Mouse (Mus musculus) monocyte, adult 5-6 weeks (primary cell): ENCODE measurements around the gene Hoxa10. TPM values are rescaled to one million over a fixed set of nuclear protein-coding genes. Genes with fewer than 3 reads are reported as not detected.

Source experiments
- ATAC-seq: fragments of 153-309, 156-312 bp; replicated peaks from 2 replicates; pipeline ENCODE4 v1.8.0; 2017; ENCODE audit warnings: mild to moderate bottlenecking; ENCODE audit not compliant: low TSS enrichment, insufficient number of reproducible peaks, severe bottlenecking, poor library complexity, low FRiP score
- total RNA-seq: library from RNA; stranded (forward); fragments of 200-1000, 200-491, 200-594 nt; gene quantifications from 3 replicates; pipeline ENCODE4 v1.2.3, GENCODE M21; 2017

Gene Hoxa10
- total RNA-seq, 1 experiment from 2014 or later = not detected

- no peak for ATAC-seq
Measured at GRCm38 (mm10) chr6:52248638-52249414, 8.2 kb upstream of the Hoxa10 start.

- no peak for ATAC-seq
Measured at GRCm38 (mm10) chr6:52247766-52248637, 7.3 kb upstream of the Hoxa10 start.

DNA sequence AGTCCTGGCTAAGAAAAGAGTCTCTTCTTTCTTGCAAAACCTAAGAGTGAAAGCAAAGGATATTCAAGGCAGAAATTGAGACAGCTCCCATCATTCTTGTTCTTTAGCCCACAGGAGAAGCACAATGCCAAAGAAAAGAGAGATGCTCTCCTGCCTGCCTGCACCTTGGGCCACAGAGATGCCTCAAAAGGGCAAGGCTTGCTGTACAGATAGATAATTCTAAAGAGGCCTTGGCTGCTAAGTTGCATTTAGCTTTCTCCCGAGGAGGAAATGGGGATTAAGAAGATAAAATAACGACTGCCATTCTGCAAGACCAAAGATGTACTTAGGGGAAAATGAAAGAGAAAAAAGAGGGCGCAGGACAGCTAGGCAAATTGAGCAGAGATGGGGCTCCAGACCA, 6.3 kb upstream of the Hoxa10 start:
- no peak for ATAC-seq

DNA sequence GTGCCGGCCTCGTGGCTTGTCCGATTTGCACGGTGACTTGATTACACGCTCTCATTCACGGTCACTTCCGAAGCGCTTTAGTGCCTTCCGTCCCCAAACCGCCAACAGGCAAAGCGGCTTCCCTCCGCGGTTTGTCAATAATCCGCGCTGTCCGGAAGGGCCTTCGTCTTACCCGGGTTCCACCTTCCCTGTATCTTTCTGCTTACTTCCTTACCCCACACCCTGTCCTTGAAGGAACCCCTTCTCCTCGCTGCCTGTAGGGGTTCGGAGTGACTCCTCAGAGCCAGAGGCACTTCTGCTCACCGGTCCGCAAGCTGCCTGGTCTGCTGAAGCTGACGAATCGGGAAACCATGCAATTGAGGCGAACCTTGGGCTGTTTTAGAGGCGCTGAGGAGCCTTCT, 5.7 kb upstream of the Hoxa10 start:
- ATAC-seq = no peak

DNA sequence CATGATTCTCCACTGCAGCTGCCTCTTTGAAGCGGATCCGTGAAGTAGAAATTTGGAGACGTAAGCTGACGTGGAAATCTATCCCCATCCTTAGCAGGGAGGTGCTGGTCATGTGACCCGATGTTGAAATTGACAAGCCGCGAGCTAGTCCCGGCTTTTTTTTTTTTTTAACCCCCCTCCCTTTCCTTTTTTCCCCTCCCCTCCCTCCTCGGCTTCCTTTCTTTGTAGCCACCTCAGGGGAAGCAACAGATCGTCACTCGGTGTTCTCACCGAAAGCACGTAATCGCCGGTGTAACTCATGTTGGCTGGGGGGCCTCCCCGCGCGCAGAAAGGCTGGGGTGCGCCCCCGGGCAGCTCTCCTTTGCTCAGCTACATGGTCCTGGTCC, 5.1 kb upstream of the Hoxa10 start, which contains the start of gene Hoxa11:
TSS of gene Hoxa11 (minus strand) at position 54 of the 386 bp plus-strand sequence.
- no peak for ATAC-seq

DNA sequence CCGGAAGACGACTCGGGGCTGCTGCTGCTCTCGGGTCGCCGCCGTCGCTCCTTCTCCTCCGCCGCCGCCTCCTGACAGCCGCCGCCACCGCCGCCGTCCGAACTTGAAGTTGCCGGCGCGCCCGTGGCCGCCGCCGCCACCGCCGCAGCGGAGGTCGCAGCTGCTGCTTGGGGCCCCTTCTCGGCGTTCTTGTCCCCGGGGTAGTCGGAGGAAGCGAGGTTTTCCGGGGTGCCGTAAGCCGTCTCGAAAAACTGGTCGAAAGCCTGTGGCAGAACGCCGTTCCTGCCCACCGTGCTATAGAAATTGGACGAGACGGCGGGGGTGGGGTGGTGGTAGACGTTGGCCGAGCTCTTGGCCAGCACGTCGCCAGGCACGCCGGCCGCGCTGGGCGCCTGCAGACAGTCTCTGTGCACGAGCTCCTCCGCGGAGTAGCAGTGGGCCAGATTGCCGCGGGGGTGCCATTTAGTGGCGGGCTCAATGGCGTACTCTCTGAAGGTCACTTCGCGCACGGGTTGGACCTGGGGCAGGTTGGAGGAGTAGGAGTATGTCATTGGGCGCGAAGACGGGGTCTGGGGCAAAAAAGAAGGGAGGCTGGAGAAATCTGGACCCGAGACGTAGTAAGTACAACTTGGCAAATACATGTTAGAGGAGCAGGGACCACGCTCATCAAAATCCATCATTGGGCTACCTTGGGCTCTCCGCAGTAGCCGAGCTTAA, 4.5 kb upstream of the Hoxa10 start:
- no peak for ATAC-seq

DNA sequence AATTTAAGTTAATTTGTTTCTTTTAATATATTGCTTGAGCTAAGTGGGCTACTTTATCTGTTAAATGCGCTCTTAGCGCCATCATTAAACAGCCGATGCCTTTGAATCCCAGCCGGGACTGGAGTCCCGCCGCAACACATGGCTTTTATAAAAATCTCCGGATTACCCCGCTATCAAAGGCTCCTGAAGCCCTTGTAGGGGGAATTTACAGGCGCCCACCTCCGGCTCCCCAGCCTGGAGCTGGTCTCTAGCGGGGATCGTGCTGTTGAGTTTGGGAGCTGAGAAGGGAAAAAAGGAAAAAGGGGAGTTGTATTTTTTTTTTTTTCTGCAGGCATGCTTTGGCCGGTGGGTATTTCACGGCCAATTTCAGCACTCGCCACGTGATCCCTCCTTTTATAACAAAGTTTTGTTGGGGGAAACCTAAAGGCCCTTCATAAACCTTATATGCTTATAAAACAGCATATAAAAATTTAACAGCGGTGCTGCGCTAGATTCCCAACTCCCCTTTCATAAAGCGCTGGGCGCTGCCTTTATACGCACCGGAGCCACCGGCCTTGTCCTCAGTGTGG, 3.9 kb upstream of the Hoxa10 start:
- ATAC-seq = no peak

GRCm38 (mm10) chr6:52243681-52244121, 3.0 kb upstream of the Hoxa10 start:
- no peak for ATAC-seq

DNA sequence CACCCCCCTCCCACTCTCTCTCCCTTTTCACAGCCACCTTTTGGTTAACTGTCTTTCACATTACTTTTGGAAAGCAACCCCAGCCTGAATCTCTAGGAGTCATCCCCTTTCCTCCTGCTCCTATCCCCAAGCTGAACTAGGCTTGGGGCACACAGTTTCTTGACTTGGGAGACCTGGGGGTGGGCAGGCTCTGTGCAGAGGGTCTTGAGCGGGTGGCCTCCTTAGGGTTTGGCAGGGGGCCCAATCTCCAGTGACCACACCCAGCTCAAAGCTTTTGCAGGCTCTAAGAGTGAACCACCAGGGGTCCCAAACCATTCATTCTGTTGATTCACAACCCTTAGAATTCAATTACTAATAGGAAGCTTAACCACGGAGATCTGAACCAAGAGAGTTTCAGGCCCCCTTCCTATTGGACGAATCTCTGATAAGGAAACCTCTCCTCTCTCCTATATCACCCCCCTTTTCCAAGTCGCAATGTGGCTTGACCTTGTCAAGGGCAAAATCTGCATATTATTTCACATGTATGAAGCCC, 2.2 kb upstream of the Hoxa10 start:
- ATAC-seq = no peak

DNA sequence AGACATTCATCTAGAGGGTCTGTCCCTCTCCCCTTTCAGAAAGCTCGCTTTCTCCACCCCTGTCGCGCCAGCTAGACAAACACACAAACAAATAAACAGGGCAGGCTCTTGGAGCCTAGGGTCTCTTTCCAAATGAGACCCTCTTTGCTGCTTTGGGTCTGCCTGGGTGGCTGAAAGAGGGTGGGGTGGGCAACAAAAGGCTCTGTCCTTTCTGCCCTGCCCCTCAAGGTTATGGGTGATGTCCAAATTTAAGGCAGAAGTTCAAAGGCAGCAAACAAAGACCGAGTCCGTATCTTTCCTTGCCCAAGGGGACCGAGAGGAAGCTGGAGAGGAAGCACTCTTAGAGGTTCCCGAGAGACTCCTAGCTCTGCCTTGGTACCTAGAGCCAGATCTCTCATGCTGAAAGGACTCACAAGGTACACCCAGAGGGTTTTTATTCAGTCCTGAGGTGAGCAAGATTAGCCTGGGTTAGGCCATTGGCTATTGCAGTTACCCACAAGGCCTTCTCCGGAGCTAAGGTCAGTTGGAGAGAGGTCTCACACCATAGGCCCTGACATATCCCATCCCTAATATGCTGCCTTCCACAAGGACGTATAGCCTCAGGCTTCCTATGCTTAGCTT, 457 bp upstream of the Hoxa10 start:
- no peak for ATAC-seq

GRCm38 (mm10) chr6:52239625-52240388, 847 bp downstream of the Hoxa10 start:
- ATAC-seq = no peak

DNA sequence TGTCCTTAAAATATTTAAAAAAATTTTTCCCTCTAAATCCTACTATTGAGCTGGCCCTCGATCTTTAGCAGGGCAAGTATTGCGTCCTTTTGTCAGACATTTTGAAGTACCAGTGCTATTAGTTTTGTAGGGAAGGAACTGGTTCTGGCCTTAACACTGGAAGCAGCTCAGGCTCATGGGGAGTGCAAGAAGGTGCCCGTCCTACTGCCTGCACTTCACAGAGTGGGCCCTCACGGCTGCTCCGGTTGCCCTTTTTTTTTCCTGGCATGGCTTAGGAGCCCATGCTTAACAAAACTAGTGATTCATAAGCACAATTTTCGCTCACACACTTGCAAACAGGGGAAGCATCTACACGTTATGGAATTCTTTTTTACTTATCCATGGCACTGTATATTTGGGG, 1.7 kb downstream of the Hoxa10 start:
- ATAC-seq = no peak

DNA sequence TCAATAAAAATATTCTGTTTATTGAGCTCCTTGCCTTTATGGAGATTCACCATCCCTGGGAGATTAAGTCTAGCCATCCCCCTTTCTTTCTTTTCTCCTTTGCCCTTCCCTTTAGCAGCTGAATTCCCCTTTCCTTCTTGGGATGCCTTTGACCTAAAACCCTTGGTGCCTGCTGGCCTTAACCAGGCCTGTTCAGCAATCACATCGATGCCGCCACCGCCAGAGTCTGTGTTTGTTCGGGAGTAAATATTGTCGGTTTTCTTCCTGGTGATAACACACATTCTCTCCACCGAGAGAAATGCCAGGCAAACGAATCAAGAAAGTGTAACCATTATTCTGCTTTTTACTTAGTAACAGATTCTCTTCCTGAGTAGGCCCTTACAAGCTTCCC, 2.5 kb downstream of the Hoxa10 start:
- ATAC-seq = no peak

DNA sequence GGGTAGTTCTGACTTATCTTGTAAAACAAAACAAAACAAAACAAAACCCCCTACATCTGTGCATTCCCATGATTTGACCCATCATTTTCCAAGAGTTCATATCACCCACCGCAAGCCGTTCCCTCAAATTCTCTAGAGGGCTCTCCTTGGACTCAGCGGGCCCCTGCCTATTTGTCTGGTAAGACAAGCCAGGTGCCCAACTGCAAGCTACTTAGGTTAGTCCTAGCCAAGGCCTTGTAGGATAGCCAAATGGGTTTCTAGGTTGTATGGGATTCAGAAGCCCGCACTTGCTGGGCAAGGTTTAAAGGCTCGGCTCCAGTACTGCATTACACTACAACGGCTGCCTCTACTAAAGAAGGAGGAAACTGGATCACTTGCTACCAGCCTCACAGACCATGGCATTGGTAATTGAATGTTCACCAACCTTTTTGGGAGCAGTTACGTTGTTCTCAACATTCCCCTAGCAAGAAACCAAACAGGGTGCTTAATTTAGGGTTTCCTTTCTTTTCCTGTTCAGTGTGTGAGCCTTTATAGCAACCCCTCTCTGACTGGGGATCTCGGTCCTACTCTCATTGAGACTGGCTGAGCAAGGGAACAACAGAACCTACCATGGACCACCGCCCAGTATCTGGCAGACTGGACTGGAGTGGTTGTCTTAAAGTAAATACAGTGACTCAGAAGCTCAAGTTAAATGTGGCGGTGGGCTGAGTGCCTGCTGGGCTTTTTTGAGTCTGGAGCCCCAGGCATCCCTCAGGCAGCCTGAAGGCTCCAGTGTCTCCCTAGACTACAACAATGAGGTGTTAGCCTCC, 3.1 kb downstream of the Hoxa10 start:
- ATAC-seq = no peak

DNA sequence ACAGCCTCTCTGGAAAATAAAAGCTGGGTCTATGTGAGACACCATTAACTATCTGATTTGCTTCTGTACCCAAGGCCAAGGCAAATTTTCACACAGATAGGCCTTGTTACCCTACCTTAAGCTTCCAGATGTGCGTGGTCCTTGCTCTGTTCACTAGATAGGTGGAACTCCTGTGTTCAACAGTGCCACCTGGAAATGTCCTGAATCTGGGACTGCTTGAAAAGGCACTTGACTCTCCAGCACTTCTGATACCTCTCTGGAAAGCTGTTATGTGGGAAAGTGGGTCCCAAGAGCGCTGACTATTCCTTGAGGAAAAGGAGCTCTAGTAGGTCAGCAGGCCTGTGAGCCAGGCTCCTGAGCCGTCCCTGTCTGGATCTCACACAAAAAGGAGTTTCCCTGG, 3.8 kb downstream of the Hoxa10 start:
- ATAC-seq = no peak

DNA sequence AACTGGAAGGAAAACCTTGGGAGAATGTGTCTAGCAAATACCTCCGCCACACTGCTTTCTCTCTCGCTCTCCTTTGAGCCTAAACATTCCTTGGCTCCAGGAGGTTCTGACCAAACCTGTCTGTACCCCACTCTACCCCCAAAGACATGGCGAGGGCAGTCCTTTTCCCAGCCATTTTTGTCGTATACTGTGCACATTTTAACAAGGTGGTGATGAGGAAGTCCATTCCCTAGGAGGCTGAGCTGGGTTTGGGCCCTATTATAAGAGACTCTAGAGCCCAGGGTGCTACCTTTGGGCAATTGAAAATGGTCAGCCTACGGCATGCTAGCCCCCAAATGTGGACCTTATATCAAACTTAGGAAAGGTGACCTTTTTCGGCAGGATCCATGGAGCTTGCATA, 4.8 kb downstream of the Hoxa10 start:
- no peak for ATAC-seq

GRCm38 (mm10) chr6:52235267-52235666, 5.4 kb downstream of the Hoxa10 start:
- ATAC-seq = no peak
